Mouse (Mus musculus): ENCODE measurements around the gene Adam30.

DNA sequence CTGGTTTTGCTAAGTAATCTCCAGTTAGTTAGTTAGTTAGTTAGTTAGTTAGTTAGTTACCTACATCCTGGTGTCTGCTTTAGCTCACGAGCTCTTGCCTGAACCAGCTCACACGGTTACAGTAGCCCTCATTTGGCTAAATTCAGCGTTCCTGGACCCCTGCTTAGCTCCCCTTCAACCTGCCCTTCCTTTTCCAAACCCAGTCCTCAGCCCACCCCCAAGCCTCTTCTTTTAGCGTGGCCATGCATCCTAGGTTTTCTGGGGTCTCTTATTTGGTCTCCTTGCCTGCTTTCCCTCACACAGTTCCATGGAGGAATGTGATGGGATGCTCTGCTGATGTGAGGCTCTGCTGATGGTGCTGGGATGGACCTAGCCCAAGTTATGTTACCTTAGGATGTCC, 1.8 kb upstream of the Adam30 start:
- TF ChIP-seq POLR2A (IDR thresholded peaks at IDR 0.05; ENCODE audit: low read depth, low read length) (no peak), CTCF (conservative IDR thresholded peaks at IDR 0.05; ENCODE audit: insufficient read depth, insufficient read length, low read depth, low read length) (no peak)
